Mouse (Mus musculus) right cerebral cortex, adult 2 months (tissue): ENCODE measurements around the gene Snip1.

Experiments
- DNase-seq, 2 experiments: peaks; one replicate each; pipeline ENCODE4 v3.0.0; 2021 to 2022; ENCODE audit warnings: low spot score in 2 of 2

Gene Snip1

DNA sequence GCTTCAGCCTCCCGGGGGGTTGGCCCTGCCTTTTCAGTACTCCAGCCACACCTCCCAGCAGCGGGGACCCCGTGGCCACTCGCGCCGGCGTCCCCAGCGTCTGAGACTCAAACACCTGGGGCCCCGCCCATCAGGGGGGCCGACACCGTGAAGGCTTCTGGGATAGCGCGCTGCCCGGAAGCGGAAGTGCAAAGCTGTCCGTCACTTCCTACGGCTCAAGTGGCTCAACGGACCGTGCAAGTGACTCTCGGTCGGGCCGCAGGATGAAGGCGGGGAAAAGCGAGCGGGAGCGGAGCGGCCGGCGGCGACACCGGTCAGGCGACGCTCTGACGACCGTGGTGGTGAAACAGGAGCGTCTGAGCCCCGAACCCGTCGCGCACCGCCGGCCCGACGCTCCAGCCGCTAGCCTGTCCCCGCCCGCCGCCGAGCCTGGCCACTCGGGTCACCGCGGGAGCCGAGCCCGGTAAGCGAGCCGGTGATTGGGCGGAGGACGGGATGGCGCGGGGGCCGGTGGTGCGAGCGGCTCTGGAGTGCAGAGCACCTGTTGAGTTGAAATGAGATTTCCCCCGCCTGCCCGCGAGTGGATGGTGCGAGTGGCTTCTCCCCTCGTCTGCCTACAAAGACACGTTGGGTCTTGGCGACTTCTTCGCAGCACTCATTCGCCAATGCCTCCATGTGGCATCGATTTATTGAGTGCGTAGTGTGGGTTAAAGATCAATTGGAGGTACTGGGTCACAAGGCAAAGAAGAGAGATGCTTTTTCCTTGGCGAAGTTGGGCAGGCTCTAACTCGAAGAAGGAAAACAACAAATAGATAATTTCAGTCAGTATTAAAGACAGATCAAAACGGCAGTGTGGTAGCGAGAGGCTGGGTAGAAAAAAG lies at the start of gene Snip1:
TSS of gene Snip1 (plus strand) at position 183 of the 881 bp plus-strand sequence.
- DNase-seq = peak; percentile 95 to 97

DNA sequence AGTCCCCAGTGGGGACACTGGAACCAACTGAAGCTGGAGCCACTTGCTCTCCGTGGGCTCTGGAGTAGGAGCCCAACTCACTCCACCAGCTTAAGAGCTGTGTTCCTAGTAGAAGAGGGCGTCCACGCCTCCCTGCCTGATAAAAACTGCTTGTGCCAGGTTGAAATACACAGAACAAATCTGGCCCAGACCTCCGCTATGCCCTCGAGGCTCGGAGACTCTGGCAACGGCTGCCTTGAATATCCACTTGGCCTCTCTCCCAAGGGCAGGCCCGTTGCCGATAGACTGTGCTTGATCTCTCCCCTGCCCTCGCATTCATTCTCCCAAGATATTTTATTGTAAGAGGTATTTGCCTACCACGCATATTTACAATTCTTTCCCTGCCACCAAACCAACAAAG lies 49.0 kb upstream of the Snip1 start:
- no peak for DNase-seq

- DNase-seq = peak in 1 of 2 experiments; percentile 14
These were observed 45.5 kb upstream of the Snip1 start for GRCm38 (mm10) chr4:125020780-125021538.

DNA sequence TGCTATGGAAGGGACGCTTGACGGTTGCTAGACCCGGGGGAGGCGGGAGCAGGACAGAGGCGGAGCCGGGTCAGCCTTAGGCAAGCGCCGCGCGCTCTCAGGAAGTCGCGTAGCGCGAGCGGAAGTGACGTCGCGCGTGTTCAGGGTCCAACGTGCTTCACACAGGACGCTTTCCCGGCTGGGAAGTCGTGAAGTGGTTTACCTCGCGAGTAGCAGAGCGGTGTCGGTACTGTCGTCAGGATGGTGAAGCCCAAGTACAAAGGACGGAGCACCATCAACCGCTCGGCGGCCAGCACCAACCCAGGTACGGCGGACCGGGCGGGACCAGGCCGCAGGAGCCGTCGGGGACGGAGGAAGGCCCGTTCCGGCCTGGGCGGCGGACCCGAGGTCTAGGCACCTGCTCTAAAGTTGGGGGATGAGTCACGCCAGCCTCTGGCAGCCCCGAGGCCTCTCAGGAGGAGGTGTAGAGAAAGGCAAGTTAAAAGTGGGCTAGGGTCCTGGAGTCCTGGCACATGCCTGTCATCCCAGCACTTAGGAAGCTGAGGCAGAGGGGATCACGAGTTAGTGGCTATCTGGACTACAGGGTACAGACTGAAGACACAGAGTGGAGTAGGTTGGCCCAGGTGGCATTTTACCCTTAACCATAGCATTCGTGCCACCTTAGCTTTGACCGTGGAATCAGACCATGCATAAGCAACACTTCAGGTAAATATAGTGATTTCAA lies 36.4 kb upstream of the Snip1 start:
- DNase-seq = peak; percentile 91 to 97

DNA sequence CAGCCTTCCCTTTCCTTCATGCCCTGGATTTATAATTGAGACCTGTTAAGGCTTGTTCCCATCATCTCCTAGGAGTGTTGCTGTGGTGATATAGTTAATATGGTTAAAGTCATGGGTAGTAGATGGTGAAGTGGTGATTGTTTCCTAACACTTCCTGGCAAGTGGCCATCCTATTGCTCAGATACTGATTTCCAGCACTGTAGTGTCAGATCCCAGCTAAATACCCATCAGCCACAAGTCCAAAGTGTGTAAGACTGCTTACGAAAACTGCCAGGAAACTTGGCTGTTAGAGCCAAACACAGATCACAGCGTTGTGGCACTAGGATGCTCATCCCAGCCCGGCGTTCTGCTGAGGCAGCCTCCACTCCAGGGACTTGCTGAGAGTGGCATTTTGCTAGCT lies 32.1 kb upstream of the Snip1 start:
- DNase-seq = no peak

GRCm38 (mm10) chr4:125044454-125044853 lies 22.0 kb upstream of the Snip1 start:
- no peak for DNase-seq

DNA sequence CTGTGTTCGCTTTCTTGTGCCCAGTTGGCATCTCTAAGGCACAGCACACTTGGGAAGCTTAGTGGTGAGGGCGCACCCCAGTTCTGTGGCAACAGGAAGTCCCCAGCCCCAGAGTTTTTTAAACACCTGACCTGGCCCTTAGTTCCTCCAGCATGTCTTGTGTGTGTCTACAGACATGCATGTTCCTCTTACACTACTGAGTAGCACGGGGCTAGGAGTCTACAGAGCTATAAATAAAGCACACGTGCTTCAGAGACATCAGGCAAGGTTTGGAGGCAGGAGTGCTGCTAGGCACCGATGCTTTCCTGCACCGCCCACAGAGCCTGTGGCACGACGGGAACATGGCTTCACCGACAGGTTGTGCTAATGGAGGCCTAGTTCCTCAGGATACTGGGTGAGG lies 11.1 kb upstream of the Snip1 start:
- DNase-seq = peak; percentile 16 to 21

- no peak for DNase-seq
These were observed 10.0 kb upstream of the Snip1 start for GRCm38 (mm10) chr4:125056476-125056875.

GRCm38 (mm10) chr4:125057273-125057672 lies 9.2 kb upstream of the Snip1 start:
- no peak for DNase-seq

DNA sequence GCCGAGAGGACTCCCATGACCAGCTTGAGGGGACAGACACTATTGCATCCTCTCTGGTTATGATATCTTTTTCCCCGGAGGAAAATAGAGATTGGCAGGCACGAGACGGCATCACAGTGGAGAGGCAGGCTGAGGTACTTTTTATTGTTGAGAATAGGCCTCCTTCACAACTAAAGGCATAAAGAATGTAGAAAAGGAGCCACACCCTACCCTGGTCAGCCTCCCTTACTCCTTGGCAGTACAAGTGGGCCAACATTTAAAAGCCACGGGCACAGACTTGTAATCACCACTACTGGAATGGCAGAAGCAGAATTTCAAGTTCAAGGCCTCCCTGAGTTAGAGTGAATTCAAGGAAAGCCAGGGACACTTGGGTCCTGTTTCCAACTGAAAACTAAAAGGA lies 8.4 kb upstream of the Snip1 start:
- DNase-seq = no peak

- DNase-seq = peak; percentile 57 to 70
These were observed 7.4 kb upstream of the Snip1 start for GRCm38 (mm10) chr4:125059025-125059424.

GRCm38 (mm10) chr4:125063829-125064228 lies 2.6 kb upstream of the Snip1 start:
- no peak for DNase-seq

GRCm38 (mm10) chr4:125065517-125066307 lies 760 bp upstream of the Snip1 start, which contains the start of gene Dnali1:
Gene Dnali1 (minus strand): TSS chr4:125065703.
- peak; percentile 32 to 40 for DNase-seq

DNA sequence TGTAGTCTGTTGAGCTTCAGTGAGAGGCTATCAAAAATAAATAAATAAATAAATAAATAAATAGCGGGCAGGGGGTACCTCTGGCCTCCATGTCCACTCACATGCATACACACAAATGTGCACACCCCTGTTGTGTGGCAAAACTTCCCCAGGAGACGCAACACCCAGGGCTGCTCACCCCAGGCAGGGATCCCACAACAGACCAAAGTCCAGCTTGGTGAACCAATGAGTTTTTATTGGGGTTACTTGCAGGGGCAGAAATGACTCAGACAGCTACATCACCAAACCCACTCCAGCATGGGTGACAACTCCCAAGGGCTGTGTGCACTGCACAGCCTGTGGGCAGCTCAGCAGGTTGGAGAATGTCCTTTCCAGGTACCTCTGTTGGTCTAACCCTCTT lies 11.2 kb downstream of the Snip1 start:
- no peak for DNase-seq

DNA sequence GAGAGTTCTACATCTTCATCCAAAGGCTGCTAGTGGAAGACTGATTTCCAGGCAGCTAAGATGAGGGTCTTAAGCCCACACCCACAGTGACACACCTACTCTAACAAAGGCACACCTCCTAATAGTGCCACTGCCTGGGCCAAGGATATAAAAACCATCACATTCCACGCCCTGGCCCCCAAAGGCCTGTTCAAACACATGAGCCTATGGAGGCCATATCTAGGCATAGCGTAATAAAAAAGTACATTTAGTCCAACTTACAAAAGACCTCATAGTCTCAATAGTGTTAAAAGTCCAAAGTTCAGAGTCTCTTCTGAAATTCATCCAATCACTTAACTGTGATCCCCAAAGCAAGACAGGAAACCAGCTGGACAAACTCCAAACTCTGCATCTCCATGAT lies 12.2 kb downstream of the Snip1 start:
- DNase-seq = no peak

DNA sequence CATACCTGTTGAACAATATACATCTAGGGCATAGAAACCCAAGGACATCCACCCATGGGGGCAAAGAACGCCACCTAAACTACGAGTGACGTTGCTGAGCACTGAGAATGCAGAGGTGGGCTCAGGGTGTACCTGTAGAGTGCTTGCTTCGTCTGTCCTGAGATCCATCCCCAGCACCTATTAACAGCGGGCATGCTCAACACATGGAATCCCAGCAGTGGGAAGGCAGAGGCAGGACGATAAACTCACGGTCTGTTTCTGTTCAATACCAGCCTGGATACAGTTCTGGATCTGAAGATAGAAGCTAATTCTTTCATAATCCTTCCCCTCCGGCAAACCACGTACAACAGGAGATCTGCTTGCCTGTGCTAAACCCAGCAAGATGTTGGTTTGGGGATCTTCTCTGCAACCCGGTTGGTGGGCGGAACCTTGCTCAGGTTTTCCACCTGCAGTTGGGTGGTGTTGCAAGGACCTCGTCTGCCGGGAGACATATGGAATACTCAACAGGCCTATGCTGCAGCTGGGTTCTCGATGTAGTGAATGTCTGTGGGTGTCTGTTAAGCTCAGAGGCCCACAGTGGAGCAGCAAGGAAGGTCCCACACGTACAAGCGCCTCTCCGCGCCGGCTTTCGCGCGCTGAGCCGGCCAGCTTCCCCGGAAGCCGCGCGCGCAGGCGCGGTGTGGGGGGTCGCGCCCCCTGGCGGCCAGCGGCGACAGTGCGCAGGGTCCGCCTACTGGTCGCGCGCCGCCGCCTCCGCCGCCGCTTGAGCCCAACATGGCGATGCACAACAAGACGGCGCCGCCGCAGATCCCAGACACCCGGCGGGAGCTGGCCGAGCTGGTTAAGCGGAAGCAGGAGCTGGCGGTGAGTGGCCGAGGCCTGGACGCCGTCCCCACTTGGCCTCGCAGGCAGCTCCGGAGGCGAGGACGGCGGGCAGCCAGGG lies 18.2 kb downstream of the Snip1 start, which contains the start of gene Meaf6:
TSS of gene Meaf6 (plus strand) at position 732 of the 943 bp plus-strand sequence.
- DNase-seq = peak; percentile 90 to 94

DNA sequence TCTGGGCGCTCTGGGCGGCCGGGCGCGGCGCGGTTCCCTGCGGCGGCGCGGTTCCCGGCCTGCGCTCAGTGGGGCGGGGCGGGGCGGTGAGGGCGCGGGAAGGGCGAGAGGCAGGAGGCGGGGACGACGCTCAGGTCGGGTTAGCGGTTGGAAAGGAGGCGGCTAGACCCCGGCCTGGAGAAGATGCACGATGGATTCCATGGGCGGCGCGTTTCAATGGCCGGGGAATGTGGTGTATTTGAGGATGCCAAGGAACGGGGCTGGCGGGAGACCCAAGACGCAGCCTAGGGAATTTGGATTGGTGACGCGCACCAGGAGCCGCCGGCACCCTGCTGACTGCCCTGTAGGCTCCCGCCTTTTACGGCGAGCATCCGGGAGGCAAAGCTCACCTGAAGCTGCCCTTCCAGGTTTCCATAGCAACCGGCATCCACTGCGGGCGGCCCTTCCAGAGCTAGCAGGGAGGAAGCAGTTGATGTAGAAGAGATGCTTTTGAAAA lies 18.9 kb downstream of the Snip1 start:
- DNase-seq = peak; percentile 74 to 75

- no peak for DNase-seq
These were observed 26.6 kb downstream of the Snip1 start for GRCm38 (mm10) chr4:125093031-125093430.

- no peak for DNase-seq
These were observed 29.6 kb downstream of the Snip1 start for GRCm38 (mm10) chr4:125096066-125096465.

- no peak for DNase-seq
These were observed 30.9 kb downstream of the Snip1 start for GRCm38 (mm10) chr4:125097412-125097811.
